Mouse (Mus musculus): Measurements from ENCODE around the gene Havcr1. TPM values are rescaled to one million over a fixed set of nuclear protein-coding genes. Genes with fewer than 3 reads are reported as not detected.
"Not testable (repeated sequence)": the region's sequence is repeated elsewhere in the genome, so short reads cannot be mapped to it uniquely, and the experiment has no call there.

Gene Havcr1
- polyA plus RNA-seq (2016; fragmentation: Nextera tagmentation; extraction: Ambion mirVana): not detected in 2 replicates

GRCm38 (mm10) chr11:46735076-46735475 is at the start of gene Havcr1:
Havcr1 (plus strand) TSS chr11:46735080.
- 81% methylated on average over 1 of the region's 1 CpGs for WGBS
- ATAC-seq (ENCODE audit: insufficient number of reproducible peaks, low FRiP score); H3K27ac ChIP-seq (ENCODE audit: poor library complexity, severe bottlenecking); H3K36me3 ChIP-seq; H3K4me2 ChIP-seq; H3K9me3 ChIP-seq (replicated peaks); H3K4me1 ChIP-seq (replicated peaks); H3K4me3 ChIP-seq; H3K27me3 ChIP-seq (replicated peaks); H3K9ac ChIP-seq: not testable (repeated sequence)

GRCm38 (mm10) chr11:46690136-46690535 is 44.7 kb upstream of the Havcr1 start:
- WGBS: 84% methylated on average over 2 of the region's 2 CpGs
- no peaks in the 10 kb centered on the region for H3K36me3 ChIP-seq
- H3K27me3 ChIP-seq (replicated peaks): no peaks in the 10 kb centered on the region
- no peak overlapping the region for H3K4me3 ChIP-seq
- no peak overlapping the region for H3K9ac ChIP-seq
- ATAC-seq (ENCODE audit: insufficient number of reproducible peaks, low FRiP score): no peak
- no peak overlapping the region for H3K27ac ChIP-seq (ENCODE audit: poor library complexity, severe bottlenecking)
- no peak overlapping the region for H3K4me2 ChIP-seq
- no peaks in the 10 kb centered on the region for H3K4me1 ChIP-seq (replicated peaks)
- H3K9me3 ChIP-seq (replicated peaks): no peaks in the 10 kb centered on the region

- H3K27me3 ChIP-seq (replicated peaks); H3K9me3 ChIP-seq (replicated peaks); H3K4me2 ChIP-seq; H3K9ac ChIP-seq; H3K27ac ChIP-seq (ENCODE audit: poor library complexity, severe bottlenecking); H3K4me1 ChIP-seq (replicated peaks); H3K36me3 ChIP-seq; ATAC-seq (ENCODE audit: insufficient number of reproducible peaks, low FRiP score); H3K4me3 ChIP-seq: not testable (repeated sequence)
- WGBS: 75% methylated on average over 2 of the region's 2 CpGs
These were observed 39.0 kb upstream of the Havcr1 start for GRCm38 (mm10) chr11:46695849-46696248.

- Histone ChIP-seq H3K9ac (no peak overlapping the region), H3K4me2 (no peak overlapping the region), H3K9me3 (replicated peaks) (no peaks in the 10 kb centered on the region), H3K36me3 (no peaks in the 10 kb centered on the region), H3K27me3 (replicated peaks) (no peaks in the 10 kb centered on the region), H3K27ac (ENCODE audit: poor library complexity, severe bottlenecking) (no peak overlapping the region), H3K4me1 (replicated peaks) (0 out of 2 replicates have a peak, but pooled peaks cover 3% of the 10 kb centered on the region), H3K4me3 (no peak overlapping the region)
- no peak for ATAC-seq (ENCODE audit: insufficient number of reproducible peaks, low FRiP score)
- WGBS: 69% methylated on average over 5 of the region's 5 CpGs
These were observed 37.2 kb upstream of the Havcr1 start for GRCm38 (mm10) chr11:46697433-46698277.

- H3K9me3 ChIP-seq (replicated peaks): no peaks in the 10 kb centered on the region
- no peak for ATAC-seq (ENCODE audit: insufficient number of reproducible peaks, low FRiP score)
- 62% methylated on average over 6 of the region's 6 CpGs for whole genome bisulfite sequencing
These were observed 36.6 kb upstream of the Havcr1 start for GRCm38 (mm10) chr11:46698278-46698655.

GRCm38 (mm10) chr11:46698830-46699229 is 36.0 kb upstream of the Havcr1 start:
- H3K27ac ChIP-seq (ENCODE audit: poor library complexity, severe bottlenecking): no peak overlapping the region
- no peak overlapping the region for H3K4me2 ChIP-seq
- 76% methylated on average over 5 of the region's 5 CpGs for WGBS
- ATAC-seq (ENCODE audit: insufficient number of reproducible peaks, low FRiP score): no peak
- no peaks in the 10 kb centered on the region for H3K36me3 ChIP-seq
- no peak overlapping the region for H3K4me3 ChIP-seq
- 0 out of 2 replicates have a peak, but pooled peaks cover 3% of the 10 kb centered on the region for H3K4me1 ChIP-seq (replicated peaks)
- no peaks in the 10 kb centered on the region for H3K9me3 ChIP-seq (replicated peaks)
- H3K9ac ChIP-seq: no peak overlapping the region
- H3K27me3 ChIP-seq (replicated peaks): no peaks in the 10 kb centered on the region

More at GRCm38 (mm10) chr11:46698278-46698655, 36.6 kb upstream of the Havcr1 start:
- Histone ChIP-seq H3K4me2 (no peak overlapping the region), H3K9ac (no peak overlapping the region), H3K4me1 (replicated peaks) (0 out of 2 replicates have a peak, but pooled peaks cover 3% of the 10 kb centered on the region), H3K36me3 (no peaks in the 10 kb centered on the region), H3K4me3 (no peak overlapping the region), H3K27ac (ENCODE audit: poor library complexity, severe bottlenecking) (no peak overlapping the region), H3K27me3 (replicated peaks) (no peaks in the 10 kb centered on the region)

- no peak within 1 kb of the TSS for H3K9ac ChIP-seq
- no peak for ATAC-seq (ENCODE audit: insufficient number of reproducible peaks, low FRiP score)
- no peaks in the 10 kb centered on the region for H3K4me1 ChIP-seq (replicated peaks)
- no peak within 1 kb of the TSS for H3K4me3 ChIP-seq
- WGBS: 77% methylated on average over 6 of the region's 6 CpGs
- H3K27ac ChIP-seq (ENCODE audit: poor library complexity, severe bottlenecking): no peak within 1 kb of the TSS
- H3K9me3 ChIP-seq (replicated peaks): no peaks in the 10 kb centered on the region
- H3K4me2 ChIP-seq: no peak within 1 kb of the TSS
- no peaks in the 10 kb centered on the region for H3K36me3 ChIP-seq
- no peaks in the 10 kb centered on the region for H3K27me3 ChIP-seq (replicated peaks)
These were observed 28.1 kb upstream of the Havcr1 start, which contains the start of gene Timd2 for GRCm38 (mm10) chr11:46706664-46707356. Timd2 (minus strand) TSS chr11:46707061.

GRCm38 (mm10) chr11:46731541-46732070 is 3.3 kb upstream of the Havcr1 start:
- ATAC-seq (ENCODE audit: insufficient number of reproducible peaks, low FRiP score): no peak
- no peak overlapping the region for H3K27ac ChIP-seq (ENCODE audit: poor library complexity, severe bottlenecking)
- WGBS: 79% methylated on average over 11 of the region's 11 CpGs

GRCm38 (mm10) chr11:46733242-46733789 is 1.6 kb upstream of the Havcr1 start:
- H3K27me3 ChIP-seq (replicated peaks): no peaks in the 10 kb centered on the region
- no peaks in the 10 kb centered on the region for H3K36me3 ChIP-seq
- H3K4me2 ChIP-seq: no peak overlapping the region
- no peak overlapping the region for H3K27ac ChIP-seq (ENCODE audit: poor library complexity, severe bottlenecking)
- no peak overlapping the region for H3K4me3 ChIP-seq
- no peaks in the 10 kb centered on the region for H3K4me1 ChIP-seq (replicated peaks)
- H3K9ac ChIP-seq: no peak overlapping the region
- no peak for ATAC-seq (ENCODE audit: insufficient number of reproducible peaks, low FRiP score)
- WGBS: 55% methylated on average over 6 of the region's 6 CpGs
- H3K9me3 ChIP-seq (replicated peaks): no peaks in the 10 kb centered on the region

More at GRCm38 (mm10) chr11:46731541-46732070, 3.3 kb upstream of the Havcr1 start:
- Histone ChIP-seq H3K4me1 (replicated peaks) (no peaks in the 10 kb centered on the region), H3K27me3 (replicated peaks) (no peaks in the 10 kb centered on the region), H3K4me3 (no peak overlapping the region), H3K9ac (no peak overlapping the region), H3K36me3 (no peaks in the 10 kb centered on the region), H3K9me3 (replicated peaks) (0 out of 2 replicates have a peak, but pooled peaks cover 3% of the 10 kb centered on the region), H3K4me2 (no peak overlapping the region)

GRCm38 (mm10) chr11:46734617-46735016 is 263 bp upstream of the Havcr1 start:
- H3K27ac ChIP-seq (ENCODE audit: poor library complexity, severe bottlenecking): no peak overlapping the region
- H3K9me3 ChIP-seq (replicated peaks): no peaks in the 10 kb centered on the region
- no peak overlapping the region for H3K4me3 ChIP-seq
- no peaks in the 10 kb centered on the region for H3K36me3 ChIP-seq
- H3K27me3 ChIP-seq (replicated peaks): no peaks in the 10 kb centered on the region
- H3K4me1 ChIP-seq (replicated peaks): no peaks in the 10 kb centered on the region
- WGBS: 38% methylated on average over 1 of the region's 1 CpGs
- H3K4me2 ChIP-seq: no peak overlapping the region
- no peak overlapping the region for H3K9ac ChIP-seq
- ATAC-seq (ENCODE audit: insufficient number of reproducible peaks, low FRiP score): no peak

- Histone ChIP-seq H3K9ac (no peak overlapping the region), H3K4me3 (no peak overlapping the region), H3K27ac (ENCODE audit: poor library complexity, severe bottlenecking) (no peak overlapping the region), H3K4me1 (replicated peaks) (no peaks in the 10 kb centered on the region), H3K27me3 (replicated peaks) (no peaks in the 10 kb centered on the region), H3K4me2 (no peak overlapping the region), H3K36me3 (no peaks in the 10 kb centered on the region), H3K9me3 (replicated peaks) (no peaks in the 10 kb centered on the region)
- no peak for ATAC-seq (ENCODE audit: insufficient number of reproducible peaks, low FRiP score)
- WGBS: 79% methylated on average over 4 of the region's 4 CpGs
These were observed 4.6 kb downstream of the Havcr1 start for GRCm38 (mm10) chr11:46739501-46739900.
